Mouse (Mus musculus) limb, embryonic 14.5 days (tissue): ENCODE measurements around the gene Klhl24. TPM values are rescaled to one million over a fixed set of nuclear protein-coding genes. Genes with fewer than 3 reads are reported as not detected.
A peak's percentile ranks its signal among the peaks of the same experiment; 100 is the strongest.

Experiments
- ATAC-seq: fragments of 200-750 bp; cut with Nextera tagmentation; 2 replicates; pipeline ENCODE4 v1.8.0; 2017; ENCODE audit warnings: low read depth, moderate number of reproducible peaks, moderate TSS enrichment; ENCODE audit not compliant: low FRiP score
- DNase-seq: peaks from one replicate; pipeline ENCODE4 v3.0.0-alpha.2; 2015; ENCODE audit warnings: low spot score
- H3K27ac ChIP-seq: fragments of 300-500 bp; sonication (generic); replicated peaks from 2 replicates; pipeline ENCODE4 v1.5.1; 2014; ENCODE audit warnings: low read depth, mild to moderate bottlenecking, low read length, moderate library complexity, mixed read lengths
- H3K27me3 ChIP-seq: fragments of 300-500 bp; sonication (generic); 2 replicates; pipeline ENCODE4 v1.6.1; 2014; ENCODE audit warnings: low read length, mixed read lengths; ENCODE audit not compliant: control insufficient read depth, insufficient read depth
- H3K36me3 ChIP-seq: fragments of 300-500 bp; sonication (generic); 2 replicates; pipeline ENCODE4 v1.6.1; 2014; ENCODE audit warnings: mild to moderate bottlenecking, low read length, moderate library complexity, mixed read lengths; ENCODE audit not compliant: control insufficient read depth, insufficient read depth
- H3K4me1 ChIP-seq: fragments of 300-500 bp; sonication (generic); 2 replicates; pipeline ENCODE4 v1.6.1; 2014; ENCODE audit warnings: antibody characterized with exemption, low read length, mixed read lengths; ENCODE audit not compliant: control insufficient read depth, insufficient read depth
- H3K4me2 ChIP-seq: fragments of 300-500 bp; sonication (generic); replicated peaks from 2 replicates; pipeline ENCODE4 v1.6.1; 2014; ENCODE audit warnings: low read depth, mild to moderate bottlenecking, low read length, moderate library complexity; ENCODE audit not compliant: severe bottlenecking
- H3K4me3 ChIP-seq: fragments of 300-500 bp; sonication (generic); replicated peaks from 2 replicates; pipeline ENCODE4 v1.5.1; 2014; ENCODE audit warnings: low read length
- H3K9ac ChIP-seq: fragments of 300-500 bp; sonication (generic); 2 replicates; pipeline ENCODE4 v1.6.1; 2014; ENCODE audit warnings: mild to moderate bottlenecking, low read depth, low read length, moderate library complexity; ENCODE audit not compliant: severe bottlenecking
- H3K9me3 ChIP-seq: fragments of 300-500 bp; sonication (generic); 2 replicates; pipeline ENCODE4 v1.6.1; 2016; ENCODE audit warnings: low read length; ENCODE audit not compliant: control insufficient read depth
- POLR2A ChIP-seq: fragments of 200-500 bp; IDR thresholded peaks from 2 replicates; pipeline ENCODE4 v1.8.0; 2012; ENCODE audit warnings: inconsistent platforms, mild to moderate bottlenecking, moderate library complexity, borderline replicate concordance; ENCODE audit not compliant: insufficient read depth, insufficient read length; ENCODE audit errors: extremely low read depth
- WGBS: fragments of 180-500 bp; shearing (Covaris S2); extraction: QIAGEN DNeasy Blood & Tissue Kit; methylation state at CpG from one replicate; pipeline ENCODE4 v1.1.7; 2014; 5-methylcytosine and 5-hydroxymethylcytosine counted together
- polyA plus RNA-seq, 2 experiments: library from polyadenylated mRNA; depleted of rRNA in 1 of 2; stranded (reverse) in 1 of 2; unstranded in 1 of 2; fragments of >200 nt; fragmentation: Nextera tagmentation in 1 of 2; extraction: Ambion mirVana in 1 of 2; gene quantifications; 2 replicates each; pipeline versions ENCODE4 v1.2.1 to v1.2.3; 2012 to 2014

Klhl24 gene
- polyA plus RNA-seq (2012; rRNA removed) (14.9 and 16.6 TPM in 2 replicates), polyA plus RNA-seq (2014; fragmentation: Nextera tagmentation; extraction: Ambion mirVana) (25.4 and 26.6 TPM in 2 replicates)

GRCm38 (mm10) chr16:20097069-20097710, at the start of gene Klhl24:
Klhl24 (plus strand) TSS chr16:20097542.
- under 1% methylated on average over 29 of the region's 29 CpGs for WGBS
- peak within 1 kb of the TSS; percentile 98 for H3K9ac ChIP-seq
- ATAC-seq: peak; percentile 93
- H3K36me3 ChIP-seq: no peaks in the 10 kb centered on the region
- H3K27ac ChIP-seq: peak within 1 kb of the TSS; percentile 98
- H3K27me3 ChIP-seq: no peaks in the 10 kb centered on the region
- H3K4me1 ChIP-seq: peaks cover 4% of the 10 kb centered on the region; the same call in 1 of the 2 replicates
- H3K4me2 ChIP-seq: peak within 1 kb of the TSS; percentile 59
- peak; percentile 97 for DNase-seq
- H3K4me3 ChIP-seq: peak within 1 kb of the TSS; percentile 99
- H3K9me3 ChIP-seq: no peaks in the 10 kb centered on the region
- TF ChIP-seq POLR2A: peak; percentile 93

- no peak for TF ChIP-seq POLR2A
- Histone ChIP-seq H3K4me1 (no peaks in the 10 kb centered on the region), H3K27ac (no peak overlapping the region), H3K9ac (no peak overlapping the region), H3K9me3 (no peaks in the 10 kb centered on the region), H3K4me2 (no peak overlapping the region), H3K4me3 (no peak overlapping the region), H3K27me3 (no peaks in the 10 kb centered on the region), H3K36me3 (no peaks in the 10 kb centered on the region)
- ATAC-seq: no peak
- no peak for DNase-seq
- 91% methylated on average over 3 of the region's 3 CpGs for WGBS
These were observed 44.7 kb upstream of the Klhl24 start for GRCm38 (mm10) chr16:20052655-20053054.

- DNase-seq (peak; percentile 25), ATAC-seq (no peak)
These were observed 24.6 kb upstream of the Klhl24 start for GRCm38 (mm10) chr16:20072770-20073169.

GRCm38 (mm10) chr16:20076675-20077074, 20.7 kb upstream of the Klhl24 start:
- no peak for ATAC-seq
- no peak for TF ChIP-seq POLR2A
- WGBS: 52% methylated on average over 1 of the region's 1 CpGs
- H3K27me3 ChIP-seq: no peaks in the 10 kb centered on the region
- no peaks in the 10 kb centered on the region for H3K36me3 ChIP-seq
- H3K9me3 ChIP-seq: no peaks in the 10 kb centered on the region
- H3K9ac ChIP-seq: no peak overlapping the region
- H3K4me3 ChIP-seq: no peak overlapping the region
- DNase-seq: no peak
- H3K4me1 ChIP-seq: 0 out of 2 replicates have a peak, but pooled peaks cover 2% of the 10 kb centered on the region
- no peak overlapping the region for H3K4me2 ChIP-seq
- no peak overlapping the region for H3K27ac ChIP-seq

More at GRCm38 (mm10) chr16:20072770-20073169, 24.6 kb upstream of the Klhl24 start:
- TF ChIP-seq POLR2A: no peak
- H3K4me1 ChIP-seq: 0 out of 2 replicates have a peak, but pooled peaks cover 2% of the 10 kb centered on the region
- H3K36me3 ChIP-seq: no peaks in the 10 kb centered on the region
- H3K27me3 ChIP-seq: no peaks in the 10 kb centered on the region
- no peaks in the 10 kb centered on the region for H3K9me3 ChIP-seq
- H3K27ac ChIP-seq: no peak overlapping the region
- H3K9ac ChIP-seq: no peak overlapping the region
- H3K4me3 ChIP-seq: no peak overlapping the region
- H3K4me2 ChIP-seq: no peak overlapping the region
- WGBS: 5% methylated on average over 1 of the region's 1 CpGs

GRCm38 (mm10) chr16:20080271-20080670, 17.1 kb upstream of the Klhl24 start:
- Histone ChIP-seq H3K9ac (no peak overlapping the region), H3K4me1 (no peaks in the 10 kb centered on the region), H3K27me3 (no peaks in the 10 kb centered on the region), H3K27ac (no peak overlapping the region), H3K4me3 (no peak overlapping the region), H3K4me2 (no peak overlapping the region), H3K36me3 (no peaks in the 10 kb centered on the region), H3K9me3 (no peaks in the 10 kb centered on the region)
- 88% methylated on average over 3 of the region's 3 CpGs for WGBS
- DNase-seq (no peak), ATAC-seq (no peak)
- TF ChIP-seq POLR2A: no peak
